Mouse (Mus musculus) heart, postnatal 0 days (tissue): ENCODE measurements around the gene Rad54l2. TPM values are rescaled to one million over a fixed set of nuclear protein-coding genes. Genes with fewer than 3 reads are reported as not detected.

Experiments used
- ATAC-seq: fragments of 200-750 bp; cut with Nextera tagmentation; 2 replicates; pipeline ENCODE4 v1.8.0; 2017; ENCODE audit warnings: low read depth, moderate number of reproducible peaks, moderate library complexity; ENCODE audit not compliant: insufficient read depth
- DNase-seq: peaks from one replicate; pipeline ENCODE4 v3.0.0-alpha.2; 2016; ENCODE audit warnings: low spot score
- H3K27ac ChIP-seq: fragments of 300-500 bp; sonication (generic); 2 replicates; pipeline ENCODE4 v1.5.1; 2014; ENCODE audit warnings: low read depth, mild to moderate bottlenecking
- H3K27me3 ChIP-seq: fragments of 300-500 bp; sonication (generic); 2 replicates; pipeline ENCODE4 v1.6.1; 2014; ENCODE audit warnings: low read length, mixed read lengths; ENCODE audit not compliant: control insufficient read depth, insufficient read depth
- H3K36me3 ChIP-seq: fragments of 300-500 bp; sonication (generic); replicated peaks from 2 replicates; pipeline ENCODE4 v1.6.1; 2014; ENCODE audit warnings: low read length, mixed read lengths; ENCODE audit not compliant: control insufficient read depth, insufficient read depth
- H3K4me1 ChIP-seq: fragments of 300-500 bp; sonication (generic); 2 replicates; pipeline ENCODE4 v1.6.1; 2014; ENCODE audit warnings: antibody characterized with exemption; ENCODE audit not compliant: control insufficient read depth, insufficient read depth
- H3K4me2 ChIP-seq: fragments of 300-500 bp; sonication (generic); 2 replicates; pipeline ENCODE4 v1.6.1; 2014; ENCODE audit warnings: low read depth, mild to moderate bottlenecking, low read length, moderate library complexity
- H3K4me3 ChIP-seq: fragments of 300-500 bp; sonication (generic); 2 replicates; pipeline ENCODE4 v1.5.1; 2014; ENCODE audit warnings: low read depth, low read length
- H3K9ac ChIP-seq: fragments of 300-500 bp; sonication (generic); replicated peaks from 2 replicates; pipeline ENCODE4 v1.6.1; 2014; ENCODE audit warnings: low read depth, low read length, mixed read lengths
- H3K9me3 ChIP-seq: fragments of 300-500 bp; sonication (generic); replicated peaks from 2 replicates; pipeline ENCODE4 v1.6.1; 2016; ENCODE audit warnings: low read length; ENCODE audit not compliant: control insufficient read depth
- CTCF ChIP-seq: IDR thresholded peaks from 2 replicates; pipeline ENCODE4 v1.5.1; 2016; ENCODE audit warnings: antibody characterized with exemption, control low read depth, low read depth
- EP300 ChIP-seq: IDR thresholded peaks from 2 replicates; pipeline ENCODE4 v1.6.1; 2016; ENCODE audit warnings: antibody characterized with exemption, low read depth
- WGBS: fragments of 180-500 bp; shearing (Covaris S2); extraction: QIAGEN DNeasy Blood & Tissue Kit; methylation state at CpG from one replicate; pipeline ENCODE4 v1.1.7; 2014; 5-methylcytosine and 5-hydroxymethylcytosine counted together
- polyA plus RNA-seq: library from polyadenylated mRNA; unstranded; fragments of >200 nt; fragmentation: Nextera tagmentation; extraction: Ambion mirVana; gene quantifications from 2 replicates; pipeline ENCODE4 v1.2.1, GENCODE M21; 2015
- total RNA-seq: library from RNA; depleted of rRNA; stranded (reverse); fragments of >200 nt; gene quantifications from 2 replicates; pipeline ENCODE4 v1.2.3, GENCODE M21; 2014; ENCODE audit warnings: low replicate concordance; rRNA removed

Rad54l2 gene
- total and polyA plus RNA-seq, 2 experiments from 2014 or later = 1.9 to 10.8 TPM

- H3K27ac ChIP-seq = no peak overlapping the region
- 82% methylated on average over 8 of the region's 8 CpGs for WGBS
Measured at GRCm38 (mm10) chr9:106638154-106638553, 150.8 kb downstream of the Rad54l2 start.

More at GRCm38 (mm10) chr9:106638154-106638553, 150.8 kb downstream of the Rad54l2 start:
- Histone ChIP-seq H3K36me3 (no peaks in the 10 kb centered on the region), H3K27me3 (no peaks in the 10 kb centered on the region), H3K4me3 (no peak overlapping the region), H3K9ac (no peak overlapping the region), H3K4me2 (no peak overlapping the region), H3K4me1 (no peaks in the 10 kb centered on the region), H3K9me3 (no peaks in the 10 kb centered on the region)
- DNase-seq (no peak), ATAC-seq (no peak)
- TF ChIP-seq EP300 (no peak), CTCF (no peak)

Other genes starting within 250 kb of the Rad54l2 start
- gene Iqcf3, start 227.6 kb downstream of the Rad54l2 start, total RNA-seq = not detected in 2 replicates
- gene Iqcf3, start 227.6 kb downstream of the Rad54l2 start, polyA plus RNA-seq = not detected in 2 replicates
- not detected in 2 replicates for gene Iqcf4, start 218.2 kb downstream of the Rad54l2 start, total RNA-seq
- gene Iqcf4, start 218.2 kb downstream of the Rad54l2 start, polyA plus RNA-seq = not detected in 2 replicates
- not detected in 2 replicates for gene Iqcf6, start 162.6 kb downstream of the Rad54l2 start, total RNA-seq
- gene Iqcf6, start 162.6 kb downstream of the Rad54l2 start, polyA plus RNA-seq = not detected in 2 replicates
- gene Grm2, start 133.1 kb downstream of the Rad54l2 start, total RNA-seq = not detected in 2 replicates
- gene Grm2, start 133.1 kb downstream of the Rad54l2 start, polyA plus RNA-seq = not detected in 2 replicates
- 30.9 and 122 TPM in 2 replicates for gene Tex264, start 103.3 kb downstream of the Rad54l2 start, total RNA-seq
- gene Tex264, start 103.3 kb downstream of the Rad54l2 start, polyA plus RNA-seq = 44.6 and 47.9 TPM in 2 replicates
- 19.7 and 20.9 TPM in 2 replicates for gene Dcaf1, start 32.7 kb upstream of the Rad54l2 start, total RNA-seq
- gene Dcaf1, start 32.7 kb upstream of the Rad54l2 start, polyA plus RNA-seq = 6.4 and 7.1 TPM in 2 replicates
- gene Rbm15b, start 98.2 kb upstream of the Rad54l2 start, total RNA-seq = 14.5 and 23.8 TPM in 2 replicates
- gene Rbm15b, start 98.2 kb upstream of the Rad54l2 start, polyA plus RNA-seq = 2.2 TPM in 2 replicates
- gene Manf, start 102.8 kb upstream of the Rad54l2 start, total RNA-seq = 50.8 and 55.2 TPM in 2 replicates
- gene Manf, start 102.8 kb upstream of the Rad54l2 start, polyA plus RNA-seq = 88.0 and 137 TPM in 2 replicates